Comparison of ENCODE assay signal across 11 mouse cellular contexts in the genomic region with DNA sequence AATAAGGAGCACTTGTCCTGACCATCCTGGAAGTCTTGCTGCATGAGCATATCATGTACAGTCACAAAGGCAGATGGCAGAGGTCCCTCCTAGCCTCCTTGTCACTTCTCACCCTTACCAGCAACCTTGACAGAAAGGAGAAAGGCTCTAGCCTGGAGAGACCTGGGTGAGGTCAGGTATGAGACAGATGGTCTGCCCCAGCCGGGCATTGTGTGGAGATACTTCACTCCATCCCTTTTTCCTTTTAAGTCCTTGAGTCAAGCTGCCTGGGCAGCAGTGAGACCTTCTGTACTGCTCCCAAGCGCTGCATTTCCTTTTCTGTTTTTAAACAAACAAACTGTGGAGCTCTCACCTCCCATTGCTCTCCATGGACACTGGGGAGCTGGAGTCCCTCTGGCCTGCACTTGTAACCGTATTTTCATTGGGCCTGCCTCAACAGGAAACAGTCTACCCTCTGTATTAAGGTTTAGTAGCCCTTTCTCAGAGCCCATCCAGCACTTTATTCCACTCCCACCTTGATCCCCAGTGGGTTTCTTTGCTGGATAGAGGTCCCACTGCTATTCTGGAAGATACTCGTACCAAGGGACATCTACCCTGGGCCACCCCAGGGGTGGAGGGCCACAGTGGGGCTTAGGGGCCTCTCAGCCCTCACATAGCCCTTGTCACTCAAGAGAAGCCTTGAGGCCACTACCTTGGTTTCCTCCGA. TPM values are rescaled to one million over a fixed set of nuclear protein-coding genes. Genes with fewer than 3 reads are reported as not detected.
DNase-seq lines count a peak whose midpoint lies in the region; ATAC-seq lines count a peak whose summit lies in the region.
"Had no signal": no experiment of that assay in that cellular context is flagged by ENCODE, and none has a peak within 500 bp of the region (broad histone marks: within the 10 kb centered on the region; RNA-seq: fewer than 3 reads in every experiment).

No protein-coding gene starts in this region.

- H3K4me2 ChIP-seq in liver, embryonic 11.5 days = no peak overlapping the region
- no peak overlapping the region for H3K4me2 ChIP-seq in embryonic facial prominence, embryonic 12.5 days (replicated peaks)
- no peak overlapping the region for H3K4me2 ChIP-seq in limb, embryonic 12.5 days

- H3K4me3 ChIP-seq in heart, embryonic 10.5 days = no peak overlapping the region
- H3K4me3 ChIP-seq in liver, embryonic 11.5 days (ENCODE audit: low read depth, low read length) = no peak overlapping the region
- H3K4me3 ChIP-seq in embryonic facial prominence, embryonic 12.5 days = no peak overlapping the region
- no peak overlapping the region for H3K4me3 ChIP-seq in limb, embryonic 12.5 days (replicated peaks)

- peaks cover 100% of the 10 kb centered on the region for H3K36me3 ChIP-seq in heart, embryonic 10.5 days
- peaks cover 60% of the 10 kb centered on the region for H3K36me3 ChIP-seq in liver, embryonic 11.5 days (ENCODE audit: control insufficient read depth, insufficient read depth, low read length)
- peaks cover 90% of the 10 kb centered on the region for H3K36me3 ChIP-seq in embryonic facial prominence, embryonic 12.5 days
- H3K36me3 ChIP-seq in limb, embryonic 12.5 days = peaks cover 100% of the 10 kb centered on the region

- no peak for DNase-seq in heart, embryonic 10.5 days (ENCODE audit: low spot score)
- DNase-seq in heart, postnatal 4 days = no peak
- DNase-seq in liver, embryonic 11.5 days (ENCODE audit: low spot score) = no peak
- DNase-seq in liver = no peak
- no peak for DNase-seq in gastrocnemius, adult 18-20 months (ENCODE audit: low spot score)
- DNase-seq in adrenal gland, adult 18-20 months (ENCODE audit: low spot score in 2 of 2) = no peak
- DNase-seq: left cerebral cortex, postnatal 4 days had no signal

- WGBS in heart, embryonic 10.5 days = 64% methylated on average over 5 of the region's 5 CpGs
- 73% methylated on average over 5 of the region's 5 CpGs for WGBS in liver, embryonic 11.5 days
- 49% methylated on average over 5 of the region's 5 CpGs for WGBS in embryonic facial prominence, embryonic 12.5 days
- 61% methylated on average over 5 of the region's 5 CpGs for WGBS in limb, embryonic 12.5 days

- no peak overlapping the region for H3K9ac ChIP-seq in liver, embryonic 11.5 days (ENCODE audit: low read depth, low read length)
- no peak overlapping the region for H3K9ac ChIP-seq in embryonic facial prominence, embryonic 12.5 days
- no peak overlapping the region for H3K9ac ChIP-seq in limb, embryonic 12.5 days (replicated peaks)

- no peaks in the 10 kb centered on the region for H3K9me3 ChIP-seq in heart, embryonic 10.5 days
- no peaks in the 10 kb centered on the region for H3K9me3 ChIP-seq in liver, embryonic 11.5 days (ENCODE audit: control insufficient read depth, low read length)
- no peaks in the 10 kb centered on the region for H3K9me3 ChIP-seq in embryonic facial prominence, embryonic 12.5 days
- H3K9me3 ChIP-seq in limb, embryonic 12.5 days = no peaks in the 10 kb centered on the region

- ATAC-seq in liver, embryonic 11.5 days (replicated peaks; ENCODE audit: low FRiP score) = no peak
- ATAC-seq in embryonic facial prominence, embryonic 12.5 days (ENCODE audit: insufficient number of reproducible peaks, insufficient read depth, low FRiP score, low TSS enrichment) = no peak
- no peak for ATAC-seq in limb, embryonic 12.5 days (ENCODE audit: insufficient number of reproducible peaks, insufficient read depth, low FRiP score, low TSS enrichment, low read depth)
- ATAC-seq: activated CD4-positive, CD25-positive, alpha-beta regulatory T cell, adult 4 months had no signal

- H3K27me3 ChIP-seq in heart, embryonic 10.5 days (ENCODE audit: insufficient read depth, poor library complexity, severe bottlenecking) = no peaks in the 10 kb centered on the region
- H3K27me3 ChIP-seq in liver, embryonic 11.5 days (replicated peaks; ENCODE audit: control insufficient read depth, insufficient read depth, low read length) = no peaks in the 10 kb centered on the region
- no peaks in the 10 kb centered on the region for H3K27me3 ChIP-seq in embryonic facial prominence, embryonic 12.5 days
- H3K27me3 ChIP-seq in limb, embryonic 12.5 days = no peaks in the 10 kb centered on the region

- H3K27ac ChIP-seq in heart, embryonic 10.5 days = 0 out of 2 replicates have a peak overlapping the region, but pooled peaks have one; percentile 78
- H3K27ac ChIP-seq in liver, embryonic 11.5 days (ENCODE audit: low read depth, low read length) = peak overlapping the region; percentile 62; the same call in 1 of the 2 replicates
- H3K27ac ChIP-seq in embryonic facial prominence, embryonic 12.5 days = peak overlapping the region; percentile 91; the same call in 1 of the 2 replicates
- H3K27ac ChIP-seq in limb, embryonic 12.5 days = peak overlapping the region; percentile 68

- peaks cover 34% of the 10 kb centered on the region for H3K4me1 ChIP-seq in heart, embryonic 10.5 days
- peaks cover 5% of the 10 kb centered on the region for H3K4me1 ChIP-seq in liver, embryonic 11.5 days (replicated peaks; ENCODE audit: control insufficient read depth, insufficient read depth, low read length)
- peaks cover 35% of the 10 kb centered on the region for H3K4me1 ChIP-seq in embryonic facial prominence, embryonic 12.5 days
- peaks cover 22% of the 10 kb centered on the region for H3K4me1 ChIP-seq in limb, embryonic 12.5 days (replicated peaks)

RNA-seq across cellular contexts. Expression of gene Mgat3, which starts 15.4 kb away (rescaled TPM):
- polyA plus RNA-seq in heart, embryonic 10.5 days (2016; fragmentation: Nextera tagmentation; extraction: Ambion mirVana) = 1.1 and 2.8 TPM in 2 replicates
- total RNA-seq in heart, postnatal 4 days (2021) = 1 to 10 TPM; 2.5 TPM
- 2.5 and 2.7 TPM in 2 replicates for polyA plus RNA-seq in liver, embryonic 11.5 days (2014; fragmentation: Nextera tagmentation; extraction: Ambion mirVana)
- polyA plus RNA-seq in embryonic facial prominence, embryonic 12.5 days (2016; fragmentation: Nextera tagmentation; extraction: Ambion mirVana) = 10.5 and 11.7 TPM in 2 replicates
- polyA plus RNA-seq in limb, embryonic 12.5 days (2016; fragmentation: Nextera tagmentation; extraction: Ambion mirVana) = 7.2 and 7.9 TPM in 2 replicates
- total RNA-seq in gastrocnemius, adult 18-20 months (2021) = 1 to 10 TPM in 1 of 2 experiments, under 1 TPM in 1; 0.43 to 1.2 TPM
- total RNA-seq in adrenal gland, adult 18-20 months (2021) = 1 to 10 TPM; 8.2 to 8.7 TPM
- total RNA-seq: megakaryocyte, adult 5-6 weeks had no signal

RNA-seq across cellular contexts. Expression of gene Tab1, which starts 25.2 kb away (rescaled TPM):
- polyA plus RNA-seq in heart, embryonic 10.5 days (2016; fragmentation: Nextera tagmentation; extraction: Ambion mirVana) = 34.2 and 38.1 TPM in 2 replicates
- total RNA-seq in heart, postnatal 4 days (2021) = 10 to 100 TPM; 36.5 to 37.0 TPM
- 25.9 and 28.7 TPM in 2 replicates for polyA plus RNA-seq in liver, embryonic 11.5 days (2014; fragmentation: Nextera tagmentation; extraction: Ambion mirVana)
- 47.5 and 48.5 TPM in 2 replicates for polyA plus RNA-seq in embryonic facial prominence, embryonic 12.5 days (2016; fragmentation: Nextera tagmentation; extraction: Ambion mirVana)
- polyA plus RNA-seq in limb, embryonic 12.5 days (2016; fragmentation: Nextera tagmentation; extraction: Ambion mirVana) = 49.2 and 49.3 TPM in 2 replicates
- 10 to 100 TPM; 11.0 to 12.5 TPM for total RNA-seq in gastrocnemius, adult 18-20 months (2021)
- 1 to 10 TPM; 9.3 to 9.4 TPM for total RNA-seq in adrenal gland, adult 18-20 months (2021)
